Mouse (Mus musculus) neural tube, embryonic 14.5 days (tissue): ENCODE data around the gene Ctnnbl1. TPM values are rescaled to one million over a fixed set of nuclear protein-coding genes. Genes with fewer than 3 reads are reported as not detected.

Source experiments
- ATAC-seq: fragments of 200-750 bp; cut with Nextera tagmentation; 2 replicates; pipeline ENCODE4 v1.8.0; 2017; ENCODE audit warnings: low read depth, mild to moderate bottlenecking, moderate TSS enrichment, moderate library complexity
- H3K27ac ChIP-seq: fragments of 300-500 bp; sonication (generic); 2 replicates; pipeline ENCODE4 v1.5.1; 2014; ENCODE audit warnings: low read depth, mild to moderate bottlenecking, control low read depth, low read length, moderate library complexity, mixed read lengths
- H3K27me3 ChIP-seq: fragments of 300-500 bp; sonication (generic); 2 replicates; pipeline ENCODE4 v1.6.1; 2014; ENCODE audit warnings: low read length; ENCODE audit not compliant: control insufficient read depth, insufficient read depth
- H3K36me3 ChIP-seq: fragments of 300-500 bp; sonication (generic); 2 replicates; pipeline ENCODE4 v1.6.1; 2014; ENCODE audit warnings: low read length, mixed read lengths; ENCODE audit not compliant: control insufficient read depth, insufficient read depth
- H3K4me1 ChIP-seq: fragments of 300-500 bp; sonication (generic); 2 replicates; pipeline ENCODE4 v1.6.1; 2014; ENCODE audit warnings: low read length; ENCODE audit not compliant: control insufficient read depth, insufficient read depth
- H3K4me2 ChIP-seq: fragments of 300-500 bp; sonication (generic); 2 replicates; pipeline ENCODE4 v1.6.1; 2014; ENCODE audit warnings: mild to moderate bottlenecking, low read depth, low read length, control low read depth
- H3K4me3 ChIP-seq: fragments of 300-500 bp; sonication (generic); 2 replicates; pipeline ENCODE4 v1.5.1; 2014; ENCODE audit warnings: low read depth, low read length, control low read depth, mixed read lengths
- H3K9ac ChIP-seq: fragments of 300-500 bp; sonication (generic); replicated peaks from 2 replicates; pipeline ENCODE4 v1.6.1; 2014; ENCODE audit warnings: low read depth, mild to moderate bottlenecking, control low read depth, low read length, mixed read lengths
- H3K9me3 ChIP-seq: fragments of 300-500 bp; sonication (generic); 2 replicates; pipeline ENCODE4 v1.6.1; 2016; ENCODE audit warnings: low read length; ENCODE audit not compliant: control insufficient read depth
- WGBS: fragments of 180-500 bp; shearing (Covaris S2); extraction: QIAGEN DNeasy Blood & Tissue Kit; methylation state at CpG from one replicate; pipeline ENCODE4 v1.1.7; 2014; 5-methylcytosine and 5-hydroxymethylcytosine counted together
- polyA plus RNA-seq: library from polyadenylated mRNA; unstranded; fragments of >200 nt; fragmentation: Nextera tagmentation; extraction: Ambion mirVana; gene quantifications from 2 replicates; pipeline ENCODE4 v1.2.1, GENCODE M21; 2014

Gene Ctnnbl1
- polyA plus RNA-seq, 1 experiment from 2014 or later: 59.4 TPM

DNA sequence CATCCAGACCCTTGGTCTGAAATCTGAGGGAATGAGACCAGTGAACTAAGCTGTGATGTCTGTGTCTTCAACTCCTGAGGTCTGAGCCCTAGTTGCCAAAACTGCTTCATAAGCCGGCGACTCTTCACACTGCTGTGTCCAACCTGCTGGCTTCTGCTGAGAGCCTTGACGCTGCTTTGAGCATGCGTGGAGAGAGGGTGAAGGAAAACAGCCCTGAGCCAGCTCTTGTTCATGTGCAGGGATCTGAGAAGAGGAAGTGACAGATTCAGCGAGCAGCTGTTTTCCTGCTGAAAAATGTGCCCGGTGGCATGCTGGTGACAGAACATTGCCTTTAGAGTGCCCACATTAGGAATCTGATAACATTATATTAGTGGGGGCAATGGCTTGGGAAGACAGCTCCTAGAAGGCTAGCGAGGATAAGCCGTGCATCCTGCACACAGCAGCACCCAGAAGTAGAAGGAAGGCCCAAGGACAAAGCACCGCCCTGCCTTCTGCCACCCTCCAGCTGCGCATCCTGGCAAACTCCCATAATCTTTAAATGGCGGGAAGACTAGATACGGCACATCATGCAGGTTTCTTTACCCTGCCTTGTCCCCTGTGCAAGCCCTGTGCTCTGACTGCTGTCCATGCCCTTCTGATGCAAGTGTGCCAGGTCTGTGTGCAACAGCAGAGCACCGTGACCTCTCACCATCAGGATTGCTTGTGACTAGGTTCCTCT lies 101.2 kb downstream of the Ctnnbl1 start:
- Histone ChIP-seq H3K4me3 (no peak overlapping the region), H3K4me1 (peaks cover 21% of the 10 kb centered on the region), H3K27ac (peak overlapping the region; percentile 34; the same call in 1 of the 2 replicates), H3K9me3 (no peaks in the 10 kb centered on the region), H3K4me2 (no peak overlapping the region), H3K36me3 (no peaks in the 10 kb centered on the region), H3K9ac (no peak overlapping the region), H3K27me3 (no peaks in the 10 kb centered on the region)
- ATAC-seq: no peak
- WGBS: 80% methylated on average over 13 of the region's 13 CpGs

DNA sequence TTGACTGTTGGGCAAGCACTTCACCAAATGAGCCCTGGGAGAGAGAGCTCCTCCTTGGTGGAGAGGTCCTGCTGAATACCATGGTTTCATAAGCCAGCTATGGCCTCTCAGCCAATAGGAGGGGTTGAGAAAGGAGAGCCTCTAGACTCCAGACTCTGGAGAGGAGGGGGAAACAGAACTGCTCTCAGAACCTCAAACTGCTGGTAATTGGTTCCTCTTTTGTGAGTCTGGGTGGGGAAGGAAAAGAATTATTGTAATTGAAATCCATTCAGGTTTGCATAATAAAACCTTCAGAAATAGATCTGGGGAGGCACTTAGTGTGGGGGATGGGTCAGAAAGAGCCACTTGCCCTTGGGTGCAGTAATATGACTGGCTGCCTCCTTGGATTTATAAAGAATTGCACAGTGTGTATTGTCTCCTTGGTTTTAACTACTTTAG lies 103.5 kb downstream of the Ctnnbl1 start:
- Histone ChIP-seq H3K4me2 (no peak overlapping the region), H3K27ac (peak overlapping the region; percentile 64), H3K4me1 (peaks cover 21% of the 10 kb centered on the region), H3K27me3 (no peaks in the 10 kb centered on the region), H3K4me3 (no peak overlapping the region), H3K9me3 (no peaks in the 10 kb centered on the region), H3K9ac (no peak overlapping the region), H3K36me3 (no peaks in the 10 kb centered on the region)
- peak; percentile 53; the same call in 1 of the 2 replicates for ATAC-seq

DNA sequence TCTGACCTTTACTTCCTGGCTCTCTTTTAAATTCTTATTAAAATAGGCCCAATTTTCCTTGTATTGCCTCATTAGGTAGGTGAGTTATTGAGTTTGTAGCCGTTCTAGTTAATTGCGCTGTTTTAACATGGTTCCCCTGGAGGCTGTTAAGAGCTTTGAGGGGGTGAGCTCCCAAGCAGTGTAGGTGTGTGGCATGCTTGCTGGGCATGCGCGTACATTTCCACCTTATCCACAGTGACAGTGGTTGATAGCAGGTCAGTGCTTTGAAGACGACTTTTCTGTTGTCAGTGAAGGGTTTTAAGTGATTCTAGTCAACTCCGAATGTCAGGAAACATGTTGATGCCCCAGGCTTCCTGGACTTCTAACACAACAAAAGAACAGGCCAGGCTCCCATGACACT lies 103.9 kb downstream of the Ctnnbl1 start:
- H3K27me3 ChIP-seq: no peaks in the 10 kb centered on the region
- WGBS: 31% methylated on average over 6 of the region's 6 CpGs
- H3K27ac ChIP-seq: peak overlapping the region; percentile 64
- H3K4me1 ChIP-seq: peaks cover 21% of the 10 kb centered on the region
- H3K4me3 ChIP-seq: no peak overlapping the region
- ATAC-seq: no peak; the same call in 1 of the 2 replicates
- H3K4me2 ChIP-seq: no peak overlapping the region
- no peak overlapping the region for H3K9ac ChIP-seq
- H3K9me3 ChIP-seq: no peaks in the 10 kb centered on the region
- H3K36me3 ChIP-seq: no peaks in the 10 kb centered on the region

DNA sequence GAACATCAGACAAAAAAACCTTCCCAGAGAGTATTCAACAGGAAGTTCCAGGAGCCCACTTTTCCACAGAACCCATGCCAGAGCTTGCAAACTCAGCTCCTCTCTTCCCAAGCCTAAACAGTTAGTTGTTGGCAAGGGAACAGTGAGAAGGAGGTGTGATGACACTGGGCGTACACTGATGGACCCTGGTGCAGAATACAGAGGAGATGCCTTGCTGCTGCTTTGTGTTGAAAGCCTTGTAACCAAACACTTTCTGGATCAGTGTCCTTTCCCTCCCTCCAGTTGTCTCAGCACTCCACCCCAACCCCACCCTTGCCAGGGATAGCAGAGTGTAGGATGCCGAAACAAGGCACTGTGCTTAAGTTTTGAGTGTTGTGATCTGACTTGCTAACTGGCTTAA lies 107.5 kb downstream of the Ctnnbl1 start:
- no peak overlapping the region for H3K9ac ChIP-seq
- no peak overlapping the region for H3K27ac ChIP-seq
- no peak overlapping the region for H3K4me2 ChIP-seq
- H3K36me3 ChIP-seq: no peaks in the 10 kb centered on the region
- H3K4me3 ChIP-seq: no peak overlapping the region
- H3K27me3 ChIP-seq: no peaks in the 10 kb centered on the region
- ATAC-seq: no peak
- H3K4me1 ChIP-seq: peaks cover 14% of the 10 kb centered on the region
- H3K9me3 ChIP-seq: no peaks in the 10 kb centered on the region
- 88% methylated on average over 2 of the region's 2 CpGs for WGBS

- no peak overlapping the region for H3K27ac ChIP-seq
- H3K4me3 ChIP-seq: no peak overlapping the region
- H3K4me2 ChIP-seq: no peak overlapping the region
- H3K36me3 ChIP-seq: no peaks in the 10 kb centered on the region
- H3K9me3 ChIP-seq: no peaks in the 10 kb centered on the region
- WGBS: 86% methylated on average over 5 of the region's 5 CpGs
- peaks cover 10% of the 10 kb centered on the region for H3K4me1 ChIP-seq
- no peaks in the 10 kb centered on the region for H3K27me3 ChIP-seq
- H3K9ac ChIP-seq: no peak overlapping the region
- ATAC-seq: no peak
Observed at GRCm38 (mm10) chr2:157845831-157846230, 108.6 kb downstream of the Ctnnbl1 start.

DNA sequence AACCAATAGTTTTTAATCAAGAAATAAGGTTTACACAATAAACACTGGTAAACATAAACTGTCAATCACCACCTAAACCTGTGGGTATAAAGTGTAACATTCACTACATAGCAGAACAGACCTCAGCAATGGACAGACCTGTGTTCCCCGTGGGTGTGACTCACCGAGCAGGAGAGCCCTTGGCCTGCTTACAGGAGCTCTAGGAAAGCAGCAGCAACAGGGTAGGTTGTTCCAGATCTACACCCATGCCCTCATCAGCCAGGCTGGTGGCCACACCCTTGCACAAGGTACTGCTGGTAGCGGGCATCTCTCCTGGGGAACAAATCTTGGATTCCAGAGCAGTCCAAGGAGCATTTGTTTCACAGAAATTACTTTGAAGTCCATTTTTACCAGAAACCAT lies 115.9 kb downstream of the Ctnnbl1 start:
- H3K4me3 ChIP-seq: no peak overlapping the region
- ATAC-seq: no peak
- H3K27ac ChIP-seq: no peak overlapping the region
- H3K9me3 ChIP-seq: no peaks in the 10 kb centered on the region
- H3K36me3 ChIP-seq: no peaks in the 10 kb centered on the region
- H3K9ac ChIP-seq: no peak overlapping the region
- H3K27me3 ChIP-seq: no peaks in the 10 kb centered on the region
- H3K4me2 ChIP-seq: no peak overlapping the region
- WGBS: 90% methylated on average over 3 of the region's 3 CpGs
- no peaks in the 10 kb centered on the region for H3K4me1 ChIP-seq

GRCm38 (mm10) chr2:157855814-157856213 lies 118.6 kb downstream of the Ctnnbl1 start:
- H3K4me2 ChIP-seq: no peak overlapping the region
- no peak overlapping the region for H3K27ac ChIP-seq
- no peak overlapping the region for H3K4me3 ChIP-seq
- no peak for ATAC-seq
- H3K27me3 ChIP-seq: no peaks in the 10 kb centered on the region
- no peaks in the 10 kb centered on the region for H3K9me3 ChIP-seq
- H3K4me1 ChIP-seq: peaks cover 11% of the 10 kb centered on the region; the same call in 1 of the 2 replicates
- H3K9ac ChIP-seq: no peak overlapping the region
- WGBS: 56% methylated on average over 6 of the region's 6 CpGs
- H3K36me3 ChIP-seq: no peaks in the 10 kb centered on the region

DNA sequence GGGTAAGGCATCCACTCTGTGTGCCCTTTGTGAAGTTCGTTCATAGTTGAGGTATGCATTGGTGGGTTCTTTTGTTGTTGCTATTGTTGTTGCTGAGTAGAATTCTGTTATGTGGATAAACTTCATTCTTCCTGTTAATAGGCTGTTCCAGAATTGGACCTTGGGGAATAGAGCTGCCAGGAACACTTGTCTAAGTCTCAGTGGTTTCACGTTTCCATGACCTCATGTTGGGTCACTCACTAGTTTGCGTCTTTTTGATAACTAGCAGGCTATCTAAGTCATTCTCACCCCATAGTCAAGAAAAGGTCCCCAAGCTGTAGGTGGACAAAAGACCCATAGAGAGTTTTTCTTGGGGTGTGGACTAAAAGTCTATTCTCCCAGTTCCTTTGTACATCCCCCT lies 120.3 kb downstream of the Ctnnbl1 start:
- Histone ChIP-seq H3K27ac (no peak overlapping the region), H3K9ac (no peak overlapping the region), H3K4me3 (no peak overlapping the region), H3K4me1 (peaks cover 21% of the 10 kb centered on the region; the same call in 1 of the 2 replicates), H3K27me3 (no peaks in the 10 kb centered on the region), H3K9me3 (no peaks in the 10 kb centered on the region), H3K36me3 (no peaks in the 10 kb centered on the region), H3K4me2 (no peak overlapping the region)
- 61% methylated on average over 3 of the region's 3 CpGs for WGBS
- ATAC-seq: no peak

DNA sequence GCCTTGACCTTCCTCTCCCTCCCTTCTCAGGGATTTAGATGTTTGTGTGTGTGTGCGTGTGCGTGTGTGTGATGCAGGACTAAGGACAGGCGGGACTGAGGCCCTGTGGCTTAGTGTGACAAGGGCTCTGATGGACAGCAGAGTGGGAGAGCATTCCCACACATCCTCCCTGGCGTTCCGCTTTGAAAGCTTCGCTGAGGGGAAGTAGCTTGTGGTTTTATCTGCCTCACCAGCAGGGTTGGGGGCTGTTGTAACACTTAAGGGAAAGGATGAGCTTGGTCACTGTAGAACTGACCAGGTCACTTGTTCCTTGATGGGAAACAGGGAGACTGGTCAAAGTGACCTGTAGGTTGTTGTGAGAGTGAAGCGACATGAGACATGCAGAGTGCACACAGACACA lies 121.1 kb downstream of the Ctnnbl1 start:
- H3K4me2 ChIP-seq: no peak overlapping the region
- 83% methylated on average over 7 of the region's 7 CpGs for WGBS
- no peaks in the 10 kb centered on the region for H3K36me3 ChIP-seq
- no peak for ATAC-seq
- H3K4me1 ChIP-seq: peaks cover 21% of the 10 kb centered on the region; the same call in 1 of the 2 replicates
- H3K27me3 ChIP-seq: no peaks in the 10 kb centered on the region
- H3K9me3 ChIP-seq: no peaks in the 10 kb centered on the region
- H3K27ac ChIP-seq: peak overlapping the region; percentile 58
- no peak overlapping the region for H3K4me3 ChIP-seq
- H3K9ac ChIP-seq: no peak overlapping the region
